Mouse (Mus musculus): Measurements from ENCODE around the gene Napepld.
"Not testable (repeated sequence)": the region's sequence is repeated elsewhere in the genome, so short reads cannot be mapped to it uniquely, and the experiment has no call there.

Napepld gene

DNA sequence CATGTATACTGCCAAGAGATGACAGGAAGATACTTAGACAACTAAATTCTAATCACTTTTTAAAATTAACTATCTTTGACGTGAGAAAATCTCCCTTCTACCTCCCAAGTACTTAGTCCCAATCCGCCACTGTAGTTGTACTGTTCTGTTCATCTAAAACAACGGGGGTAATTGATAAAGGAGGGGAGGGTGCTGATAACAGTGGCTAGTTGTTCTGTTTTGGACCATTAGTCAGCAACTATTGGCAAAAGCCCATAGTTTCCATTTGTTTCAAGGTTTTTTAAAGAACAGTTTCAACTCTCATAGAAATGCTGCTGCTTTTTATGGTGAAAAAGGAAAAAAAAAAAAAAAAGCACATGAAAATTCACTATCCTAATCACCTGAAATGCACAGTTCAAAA is 2.5 kb upstream of the Napepld start:
- no peak for DNase-seq (ENCODE audit: low read depth)

DNA sequence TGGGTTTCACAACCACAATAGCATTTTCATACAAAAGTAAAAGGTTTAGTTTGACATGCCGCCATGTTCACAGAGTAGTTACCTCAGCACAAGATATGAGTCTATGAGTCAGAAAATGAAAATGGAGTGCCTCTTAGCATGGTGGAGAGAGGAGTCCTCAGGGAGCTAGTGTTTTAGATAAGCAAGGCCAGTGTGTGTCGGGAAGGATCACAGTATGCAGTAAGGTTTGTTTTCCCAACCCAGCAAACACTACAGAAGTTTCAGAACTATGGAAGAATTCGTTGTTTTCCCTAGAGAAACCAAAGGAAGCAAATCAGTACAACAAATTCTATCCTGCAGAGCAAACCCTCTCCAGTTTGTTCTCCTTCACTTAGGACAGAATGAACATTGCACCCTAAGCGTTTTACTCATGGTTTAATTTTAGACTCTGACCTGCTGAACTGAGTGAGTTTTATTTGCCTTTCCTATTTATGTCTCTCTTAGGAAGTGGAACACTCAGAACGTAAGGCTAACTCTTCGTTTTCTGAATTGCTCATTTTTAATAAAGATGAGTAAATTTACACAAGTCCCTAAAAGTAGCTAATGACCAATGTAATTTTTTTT is 1.8 kb upstream of the Napepld start:
- DNase-seq (ENCODE audit: low read depth): no peak

DNA sequence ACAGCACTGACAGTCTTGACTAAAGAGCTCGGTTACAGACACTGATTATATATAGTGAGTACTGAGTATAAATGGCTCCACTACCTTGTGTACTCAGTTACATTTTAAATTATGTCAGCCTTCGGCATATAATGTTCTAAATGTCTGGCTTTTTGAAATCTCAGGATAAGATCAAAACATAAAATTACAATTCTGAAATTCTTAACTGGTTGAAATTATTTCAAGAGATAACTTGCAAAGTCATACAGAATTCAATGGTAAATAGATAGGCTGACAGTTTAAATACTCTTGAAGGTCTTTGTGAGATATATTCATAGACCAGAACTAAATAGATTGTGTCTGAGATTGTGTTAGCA is 791 bp upstream of the Napepld start:
- no peak for DNase-seq (ENCODE audit: low read depth)

DNA sequence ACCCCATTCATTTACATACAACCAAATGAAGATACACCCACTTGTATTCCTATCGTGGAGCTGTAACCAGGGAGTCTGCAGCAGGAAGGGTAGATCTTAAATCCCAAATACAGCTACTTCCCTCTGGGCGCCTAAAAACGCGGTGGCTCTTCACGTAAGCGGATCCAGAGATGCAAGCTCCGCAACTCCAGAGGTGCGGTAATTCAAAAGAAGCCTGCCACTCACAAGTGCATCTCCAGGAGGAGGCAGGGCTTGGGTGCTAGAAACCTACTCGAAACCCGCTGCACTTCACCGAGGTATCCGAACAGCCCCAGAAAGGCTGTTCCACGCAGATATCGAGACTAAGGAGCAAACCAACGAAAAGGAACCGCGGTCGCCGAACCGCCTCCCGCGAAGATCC is 262 bp downstream of the Napepld start:
- DNase-seq (ENCODE audit: low read depth): peak; percentile 13

DNA sequence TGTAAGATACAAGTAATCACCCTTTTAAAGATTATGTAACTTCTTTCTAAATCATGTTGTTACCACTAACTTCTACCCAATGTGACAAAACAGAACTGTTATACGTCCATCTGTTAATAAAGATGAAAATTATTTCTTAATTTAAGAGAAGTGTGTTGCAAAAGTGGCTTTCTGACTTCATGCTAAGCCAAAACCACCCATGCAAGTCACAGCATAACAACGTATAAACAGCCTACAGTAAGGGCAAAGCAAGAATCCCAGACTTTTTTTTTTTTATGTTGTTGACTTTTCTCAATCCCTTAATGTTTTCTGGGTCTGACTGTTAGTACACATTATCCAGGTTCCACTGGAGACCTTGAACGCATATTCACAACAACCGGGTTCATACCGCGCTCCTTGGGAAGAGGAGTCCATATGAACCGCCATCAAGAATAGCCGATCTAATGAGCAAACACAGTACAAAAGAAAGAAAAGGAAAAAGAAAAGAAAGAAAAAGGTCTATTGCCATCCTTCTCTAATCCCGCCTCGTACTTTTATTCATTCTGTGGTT is 849 bp downstream of the Napepld start:
- DNase-seq (ENCODE audit: low read depth): no peak

DNA sequence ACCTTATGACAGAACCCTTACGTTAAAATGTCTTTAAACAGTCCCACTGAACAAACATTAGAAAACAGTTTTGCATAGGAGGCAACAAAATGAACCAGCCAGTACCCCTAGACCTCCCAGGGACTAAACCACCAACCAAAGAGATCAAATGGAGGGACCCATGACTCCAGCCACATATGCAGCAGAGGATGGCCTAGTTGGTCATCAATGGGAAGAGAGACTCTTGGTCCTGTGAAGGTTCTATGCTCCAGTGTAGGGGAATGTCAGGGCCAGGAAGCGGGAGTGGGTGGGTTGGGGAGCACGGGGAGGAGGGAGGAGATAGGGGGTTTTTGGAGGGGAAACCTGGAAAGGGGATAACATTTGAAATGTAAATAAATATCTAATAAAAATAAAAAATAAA is 1.6 kb downstream of the Napepld start:
- not testable (repeated sequence) for DNase-seq (ENCODE audit: low read depth)

DNA sequence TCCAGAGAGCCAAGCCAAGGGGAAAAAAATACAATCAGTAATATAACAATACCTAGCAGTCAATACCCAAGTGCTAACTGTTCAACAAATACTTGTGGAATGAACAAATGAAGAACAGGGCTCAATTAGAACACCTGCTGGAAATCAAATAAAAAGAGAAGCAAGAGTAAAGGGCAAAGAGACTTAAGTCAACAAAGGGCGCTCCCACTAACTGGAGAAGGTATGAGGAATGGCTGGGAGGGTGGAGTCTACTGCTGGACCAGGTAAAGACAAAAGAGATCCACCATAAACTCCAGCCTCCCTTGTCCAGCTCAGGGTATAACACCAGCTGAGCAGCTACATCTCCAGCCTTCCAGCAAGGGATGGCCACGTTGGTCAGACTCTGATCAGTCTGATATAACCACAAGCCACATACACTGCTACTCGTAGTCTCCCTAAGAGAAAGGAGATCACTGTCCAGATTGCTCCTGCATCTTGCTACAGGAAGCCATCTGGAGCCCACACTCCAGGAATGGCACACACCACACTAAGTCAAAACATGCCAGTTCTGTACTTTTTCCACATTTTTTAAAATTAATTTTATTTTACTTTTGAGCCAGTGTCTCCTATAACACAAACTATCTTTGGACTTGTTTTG is 6.2 kb downstream of the Napepld start:
- DNase-seq (ENCODE audit: low read depth): no peak

DNA sequence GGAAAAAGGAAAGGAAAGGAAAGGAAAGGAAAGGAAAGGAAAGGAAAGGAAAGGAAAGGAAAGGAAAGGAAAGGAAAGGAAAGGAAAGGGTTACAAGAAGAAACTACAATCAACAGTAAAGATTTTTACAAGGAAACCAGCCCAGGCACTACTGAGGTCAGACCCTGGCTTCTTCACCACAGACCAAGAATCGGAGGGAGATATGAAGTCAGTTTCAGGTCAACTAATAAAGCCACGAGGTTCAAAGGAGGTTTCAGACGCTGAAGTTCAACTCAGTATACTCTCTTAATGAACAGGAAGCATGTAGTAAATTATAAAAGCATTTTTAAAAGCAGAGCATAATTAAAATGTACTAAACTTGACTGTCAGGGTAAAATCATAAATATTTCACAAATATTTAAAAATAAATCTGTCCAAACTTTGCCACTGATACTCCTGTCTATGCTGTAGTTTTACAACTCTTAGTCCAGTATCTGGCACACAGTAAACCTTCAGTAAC is 7.8 kb downstream of the Napepld start:
- no peak for DNase-seq (ENCODE audit: low read depth)

DNA sequence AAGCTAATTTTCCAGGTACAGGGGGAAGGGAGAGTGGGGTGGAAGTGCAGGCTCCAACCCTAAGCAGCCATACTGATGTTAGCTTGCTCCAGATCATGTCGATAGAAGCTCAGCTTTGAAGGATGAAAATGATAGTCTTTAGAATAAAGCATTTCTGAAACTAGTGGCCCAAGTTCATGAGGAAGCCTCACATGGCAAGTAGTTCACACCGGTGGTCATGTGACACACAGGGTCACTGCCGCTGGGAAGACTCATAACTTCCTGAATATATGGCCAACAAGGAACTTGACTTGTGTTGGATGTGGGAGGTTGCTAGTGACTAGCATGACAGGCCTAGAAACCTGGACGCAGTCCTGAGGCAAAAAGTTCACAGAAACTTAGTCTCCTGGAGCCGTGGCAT is 9.0 kb downstream of the Napepld start:
- no peak for DNase-seq (ENCODE audit: low read depth)

DNA sequence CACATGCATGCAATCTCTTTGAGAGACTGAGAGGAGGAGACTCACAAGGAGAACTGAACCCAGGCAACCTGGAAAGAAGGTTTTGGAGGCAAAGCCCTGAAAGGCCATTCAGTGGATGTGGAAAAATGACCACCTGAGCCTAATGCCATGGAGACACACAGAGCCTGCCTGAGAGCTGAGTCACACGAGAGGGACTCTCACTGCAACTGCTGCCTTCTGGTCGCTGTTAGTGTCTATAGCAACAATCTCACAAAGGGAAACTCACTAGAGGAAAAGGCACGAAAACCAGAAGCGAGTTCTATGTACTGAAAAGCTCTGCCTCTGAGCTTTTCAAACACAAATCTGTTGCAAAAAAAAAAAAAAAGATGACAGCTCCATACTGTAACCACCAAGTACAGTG is 14.2 kb downstream of the Napepld start:
- no peak for DNase-seq (ENCODE audit: low read depth)

DNA sequence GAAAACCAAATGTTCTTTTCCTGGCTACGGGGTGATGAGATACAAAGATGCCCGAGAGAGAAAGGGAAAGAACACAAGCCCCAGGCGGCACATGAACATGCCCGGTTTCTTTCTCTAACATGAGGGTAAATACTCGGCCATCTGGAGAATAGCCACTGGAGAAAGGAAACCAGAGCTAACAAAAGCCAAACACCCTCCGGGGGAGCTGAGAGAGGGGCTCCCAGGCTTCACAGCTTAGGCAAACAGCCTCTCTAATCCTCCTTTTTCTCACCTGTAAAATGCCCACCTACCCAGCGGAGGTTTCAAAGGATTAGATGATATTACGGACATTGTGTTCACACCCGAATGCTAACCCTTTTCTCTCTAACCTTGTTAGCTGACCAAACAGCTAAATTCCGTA is 16.2 kb downstream of the Napepld start:
- DNase-seq (ENCODE audit: low read depth): no peak

DNA sequence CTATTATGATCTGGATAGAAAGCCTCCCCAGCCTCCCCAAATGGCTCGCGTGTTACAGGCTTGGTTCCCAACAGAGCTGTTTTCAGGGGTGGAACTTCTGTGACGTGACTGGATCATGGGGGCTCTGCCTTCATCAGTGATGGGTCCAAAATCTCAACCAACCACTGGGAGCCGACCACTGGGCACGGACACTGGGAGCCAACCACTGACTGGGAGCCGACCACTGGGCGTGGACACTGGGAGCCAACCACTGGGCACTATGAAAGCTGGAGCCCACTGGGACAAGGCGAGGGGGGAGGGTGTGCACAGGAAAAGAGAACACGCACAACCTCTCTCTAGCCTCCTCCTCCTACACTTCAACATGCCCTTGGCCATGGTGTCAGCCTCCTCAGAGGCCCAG is 17.4 kb downstream of the Napepld start:
- no peak for DNase-seq (ENCODE audit: low read depth)

DNA sequence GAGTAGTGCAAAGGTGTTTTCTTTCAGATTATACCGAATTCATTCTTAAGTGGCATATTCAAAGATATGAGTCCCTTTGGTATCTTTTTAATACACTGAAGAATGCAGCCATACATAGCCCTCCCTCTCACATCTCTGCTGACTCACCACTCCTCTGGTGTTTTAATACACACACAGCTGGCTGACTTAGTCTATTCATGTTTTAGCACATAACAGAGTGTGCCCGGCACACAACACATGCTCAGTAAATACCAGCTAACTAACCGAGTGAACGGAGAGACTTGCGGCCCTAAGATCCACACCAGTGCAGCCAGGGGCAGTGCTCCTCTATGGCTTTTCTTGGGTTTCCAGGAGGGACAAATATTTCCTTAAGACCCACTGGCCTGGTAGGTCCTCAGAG is 20.3 kb downstream of the Napepld start:
- DNase-seq (ENCODE audit: low read depth): no peak

DNA sequence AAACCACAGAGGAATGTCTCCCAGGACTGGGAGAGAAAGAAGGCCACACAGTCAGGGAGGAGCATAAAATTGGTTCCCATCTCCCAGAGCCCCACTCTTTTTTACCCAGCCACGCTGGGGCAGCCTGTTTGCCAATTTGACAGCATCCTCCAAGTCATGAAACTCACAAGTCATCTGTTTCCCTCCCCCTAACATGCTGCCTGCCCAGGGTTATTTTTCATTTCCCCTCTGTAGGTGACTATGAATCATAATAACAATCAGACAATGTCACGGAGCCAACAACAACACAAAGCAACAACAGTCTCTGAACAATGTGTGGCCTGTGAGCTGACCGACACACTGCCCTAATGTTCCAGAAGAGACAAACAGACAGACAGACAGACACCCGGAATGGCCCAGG is 21.2 kb downstream of the Napepld start:
- no peak for DNase-seq (ENCODE audit: low read depth)

DNA sequence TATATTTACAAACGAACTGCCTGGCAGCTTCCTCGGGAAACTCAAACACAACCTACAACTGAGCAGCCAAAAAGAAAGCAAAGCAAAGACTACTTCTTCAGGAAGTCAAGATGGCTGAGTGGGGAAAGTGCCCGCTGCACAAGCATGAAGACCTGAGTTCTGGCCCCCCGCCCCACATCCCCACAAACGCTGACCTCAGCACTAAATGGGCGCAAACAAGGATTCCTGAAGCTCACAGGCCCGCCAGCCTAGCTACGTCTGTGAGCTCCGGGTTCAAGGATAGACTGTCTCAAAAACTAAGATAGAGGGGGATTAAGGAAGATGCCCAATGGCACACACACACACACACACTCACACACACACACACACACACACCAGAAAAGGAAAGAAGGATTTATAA is 22.8 kb downstream of the Napepld start:
- DNase-seq (ENCODE audit: low read depth): no peak

DNA sequence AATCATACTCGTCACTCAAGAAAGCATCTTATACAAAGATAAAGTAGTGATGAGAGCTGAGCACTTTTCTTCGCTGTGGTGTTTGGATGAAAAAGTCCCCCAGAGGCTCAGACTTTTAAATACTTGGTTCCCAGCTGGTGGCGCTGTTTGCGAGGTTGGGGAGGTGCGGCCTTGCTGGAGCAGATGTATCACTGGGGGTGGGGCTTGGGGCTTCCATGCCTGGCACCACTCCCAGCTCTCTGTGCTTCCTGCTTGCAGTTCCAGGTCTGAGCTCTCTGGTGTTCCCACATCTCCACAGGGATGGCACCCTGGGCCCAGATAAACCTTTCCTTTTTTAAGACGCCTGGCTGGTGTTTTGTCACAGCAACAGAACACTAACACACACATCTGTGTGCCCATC is 23.3 kb downstream of the Napepld start:
- no peak for DNase-seq (ENCODE audit: low read depth)

DNA sequence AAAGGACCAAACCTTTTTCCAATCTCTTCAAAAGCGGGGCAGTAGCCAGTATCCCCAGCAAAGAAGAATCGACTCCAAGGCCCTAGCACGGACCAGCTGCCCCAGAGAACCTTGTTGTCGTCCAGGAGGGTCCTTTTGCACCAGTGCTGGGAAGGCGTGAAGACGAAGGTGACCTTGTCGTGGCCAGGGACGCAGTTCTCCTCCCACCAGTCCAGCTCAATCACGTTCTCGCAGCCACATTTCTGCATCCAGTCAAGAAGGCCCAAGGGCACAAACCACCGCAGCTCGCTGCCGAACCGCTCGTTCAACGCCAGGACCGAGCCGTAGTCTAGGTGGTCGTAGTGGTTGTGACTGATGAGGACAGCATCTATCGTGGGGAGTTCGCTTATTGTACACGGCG is 25.7 kb downstream of the Napepld start:
- DNase-seq (ENCODE audit: low read depth): no peak

DNA sequence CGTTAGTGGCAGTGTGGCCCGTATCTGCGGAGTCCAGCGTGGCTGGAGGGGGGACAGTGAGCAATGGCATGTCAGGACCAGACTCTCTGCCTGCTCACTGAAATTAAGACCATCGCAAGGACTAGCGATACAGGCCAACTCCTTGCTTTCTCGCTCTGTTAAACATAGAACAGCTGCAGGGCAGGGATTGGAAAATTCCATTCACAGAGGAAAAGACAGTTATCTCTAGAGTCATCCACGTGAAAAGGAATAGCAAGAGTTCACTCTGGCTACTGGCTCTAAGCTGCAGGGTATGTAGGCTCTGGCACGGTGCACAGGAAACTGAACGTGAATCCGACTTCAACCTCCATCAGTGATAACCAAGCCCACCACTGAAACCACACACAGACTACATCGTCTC is 26.2 kb downstream of the Napepld start:
- DNase-seq (ENCODE audit: low read depth): no peak

DNA sequence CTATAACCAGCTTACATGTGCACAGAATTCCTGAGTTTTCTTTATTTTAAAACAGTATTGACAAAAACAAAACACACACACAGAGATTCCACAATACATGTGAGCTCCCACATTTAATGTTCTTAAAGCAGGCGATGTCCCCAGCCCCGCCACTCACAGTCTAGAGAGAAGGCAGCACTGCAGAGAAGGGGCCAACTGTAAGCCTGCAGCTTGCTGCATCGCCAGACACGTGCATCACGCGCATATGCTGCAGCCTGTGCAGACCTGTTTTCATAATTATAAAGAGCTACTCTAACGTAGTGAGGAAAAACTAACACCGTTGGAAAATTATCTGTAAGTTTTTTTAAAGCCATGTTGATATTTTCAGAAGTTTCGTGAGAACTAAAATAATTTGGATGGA is 27.5 kb downstream of the Napepld start:
- no peak for DNase-seq (ENCODE audit: low read depth)

DNA sequence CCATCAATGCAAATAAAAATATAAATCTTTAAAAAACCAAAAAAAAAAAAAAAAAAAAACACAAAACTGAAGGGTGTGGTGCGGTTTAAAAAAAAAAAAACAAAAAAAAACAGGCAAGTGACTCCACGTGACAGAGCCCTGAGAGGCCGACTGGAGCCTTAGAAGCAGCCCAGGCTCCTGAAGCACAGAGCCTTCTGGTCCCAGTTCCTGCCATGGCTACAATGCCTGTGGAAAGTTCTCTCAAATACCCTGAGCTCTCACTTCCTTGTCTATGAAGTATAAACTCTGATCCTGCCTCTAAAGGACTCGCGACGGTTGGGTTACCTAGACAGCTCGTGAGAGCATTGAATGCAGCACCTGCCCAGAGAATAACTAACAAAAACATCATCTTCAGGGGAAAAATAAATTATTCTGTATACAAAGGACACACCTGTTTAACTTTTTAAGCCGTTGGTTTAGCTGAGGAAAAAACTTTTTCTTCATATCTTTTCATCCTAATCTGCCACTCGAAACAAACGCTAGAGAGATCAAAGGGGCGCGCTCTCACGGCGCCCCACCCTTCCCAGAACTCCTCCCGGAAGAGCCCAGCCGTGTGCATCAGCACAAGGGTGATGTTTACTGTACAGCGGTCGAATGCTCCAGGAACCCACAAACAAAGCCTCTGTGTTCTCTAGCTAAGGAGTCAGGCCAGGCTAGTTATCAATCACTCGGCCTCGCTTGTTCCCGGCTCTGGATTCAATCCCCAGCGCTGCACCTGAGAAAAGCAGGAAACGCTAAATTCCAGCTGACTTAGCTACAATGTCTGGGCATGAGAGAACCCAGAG is 28.2 kb downstream of the Napepld start:
- peak; percentile 30 for DNase-seq (ENCODE audit: low read depth)

DNA sequence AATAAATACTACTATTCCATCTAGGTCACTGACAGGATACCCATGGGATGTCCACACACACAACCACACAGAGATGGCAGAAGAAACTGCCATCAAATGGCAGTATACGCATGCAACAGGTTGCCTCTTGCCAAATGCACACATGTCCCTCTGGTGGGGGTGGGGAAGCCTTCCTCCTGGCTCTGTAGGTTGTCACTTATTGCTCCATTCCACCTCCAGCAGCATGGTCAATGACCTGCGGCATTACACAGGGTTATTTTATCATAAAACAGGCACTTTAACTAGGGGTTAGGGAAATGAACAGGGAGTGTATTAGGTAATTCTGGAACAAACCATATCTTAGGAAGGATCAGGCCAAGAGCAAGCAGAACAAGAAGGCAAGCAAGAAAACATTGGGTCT is 31.9 kb downstream of the Napepld start:
- DNase-seq (ENCODE audit: low read depth): no peak

DNA sequence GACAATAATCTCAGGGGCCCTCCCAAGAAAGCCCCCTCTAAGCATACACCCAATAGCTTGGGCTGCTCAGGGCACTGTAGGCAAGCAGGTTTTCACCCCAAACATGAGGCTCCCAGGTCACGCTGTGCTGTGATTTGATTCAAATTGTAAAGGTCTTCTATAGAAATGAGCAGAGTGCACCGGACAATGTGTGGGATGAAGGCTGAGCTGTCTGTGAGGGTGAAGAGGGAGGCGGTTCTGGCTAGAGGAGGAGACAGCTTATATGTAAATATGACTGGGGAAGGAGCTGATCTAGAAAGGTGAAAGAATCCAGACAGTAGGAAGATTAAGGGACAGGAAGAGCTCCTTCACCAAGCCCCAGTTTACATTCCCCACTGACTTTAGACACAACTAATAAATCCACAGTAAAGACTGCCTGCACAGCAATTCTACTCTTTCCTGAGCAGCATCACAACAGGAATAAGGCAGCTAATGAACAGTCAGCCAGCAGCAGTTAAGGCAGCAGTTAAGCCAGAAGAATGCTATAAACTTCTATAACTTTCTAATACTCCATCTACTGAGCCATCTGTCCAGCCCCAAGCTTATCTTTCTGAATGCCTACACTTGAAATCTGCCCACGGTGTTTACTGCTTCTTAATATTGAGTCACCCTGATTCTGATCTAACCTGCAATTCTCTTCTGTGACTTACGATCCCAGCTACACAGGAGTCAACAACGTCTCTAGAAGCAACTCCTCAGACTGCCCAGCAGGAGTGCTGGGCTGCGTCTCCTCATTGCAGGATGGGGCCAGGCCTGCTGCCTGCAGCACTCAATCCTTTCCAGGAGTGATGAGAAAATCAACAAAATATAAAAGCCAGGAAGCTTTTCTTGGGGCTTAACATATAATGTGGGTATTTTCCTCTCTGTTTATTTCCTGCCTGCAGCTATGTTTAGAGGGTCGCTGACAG is 33.7 kb downstream of the Napepld start:
- DNase-seq (ENCODE audit: low read depth): no peak
